Mouse (Mus musculus) liver, embryonic 14.5 days (tissue): Measurements from ENCODE around the gene 4930524J08Rik. TPM values are rescaled to one million over a fixed set of nuclear protein-coding genes. Genes with fewer than 3 reads are reported as not detected.
A peak's percentile ranks its signal among the peaks of the same experiment; 100 is the strongest.

Experiments used
- ATAC-seq: fragments of 200-750 bp; cut with Nextera tagmentation; 2 replicates; pipeline ENCODE4 v1.8.0; 2017; ENCODE audit warnings: moderate number of reproducible peaks, mild to moderate bottlenecking, moderate library complexity; ENCODE audit not compliant: insufficient read depth
- DNase-seq, 3 experiments: peaks; one replicate each; pipeline ENCODE4 v3.0.0-alpha.2; 2012 to 2013; ENCODE audit warnings: low read depth in 3 of 3, low spot score in 3 of 3
- H3K27ac ChIP-seq: fragments of 300-500 bp; sonication (generic); 2 replicates; pipeline ENCODE4 v1.5.1; 2014; ENCODE audit warnings: moderate library complexity, mild to moderate bottlenecking, control low read depth, inconsistent platforms
- H3K27me3 ChIP-seq: fragments of 300-500 bp; sonication (generic); 2 replicates; pipeline ENCODE4 v1.6.1; 2014; ENCODE audit warnings: mild to moderate bottlenecking, low read length, moderate library complexity; ENCODE audit not compliant: control insufficient read depth, insufficient read depth
- H3K36me3 ChIP-seq: fragments of 300-500 bp; sonication (generic); replicated peaks from 2 replicates; pipeline ENCODE4 v1.6.1; 2014; ENCODE audit warnings: low read depth; ENCODE audit not compliant: control insufficient read depth, insufficient read depth
- H3K4me1 ChIP-seq, 2 experiments: fragments of 200-500 bp in 1 of 2; fragments of 300-500 bp in 1 of 2; sonication (generic) in 1 of 2; replicated peaks; 2 replicates each; pipeline ENCODE4 v1.6.1; 2012 to 2014; ENCODE audit warnings: antibody characterized with exemption in 1 of 2, inconsistent platforms in 1 of 2, low read length in 1 of 2; ENCODE audit not compliant: control insufficient read depth in 2 of 2, insufficient read depth in 2 of 2
- H3K4me2 ChIP-seq: fragments of 300-500 bp; sonication (generic); 2 replicates; pipeline ENCODE4 v1.6.1; 2014; ENCODE audit warnings: low read depth, mild to moderate bottlenecking, control low read depth, moderate library complexity
- H3K4me3 ChIP-seq, 2 experiments: fragments of 200-500 bp in 1 of 2; fragments of 300-500 bp in 1 of 2; sonication (generic) in 1 of 2; 2 replicates each; pipeline ENCODE4 v1.5.1; 2012 to 2014; ENCODE audit warnings: low read depth in 2 of 2, low read length in 2 of 2, mild to moderate bottlenecking in 2 of 2, control low read depth in 1 of 2, inconsistent platforms in 1 of 2, moderate library complexity in 1 of 2; ENCODE audit not compliant: insufficient read depth in 1 of 2
- H3K9ac ChIP-seq: fragments of 300-500 bp; sonication (generic); replicated peaks from 2 replicates; pipeline ENCODE4 v1.6.1; 2014; ENCODE audit warnings: mild to moderate bottlenecking, control low read depth, moderate library complexity
- H3K9me3 ChIP-seq: fragments of 300-500 bp; sonication (generic); 2 replicates; pipeline ENCODE4 v1.6.1; 2016; ENCODE audit warnings: low read length, mixed read lengths; ENCODE audit not compliant: control insufficient read depth
- CTCF ChIP-seq: IDR thresholded peaks from 2 replicates; pipeline ENCODE4 v1.5.1; 2016; ENCODE audit warnings: antibody characterized with exemption, low read depth, control low read depth
- EP300 ChIP-seq: IDR thresholded peaks from 2 replicates; pipeline ENCODE4 v1.6.1; 2016; ENCODE audit warnings: antibody characterized with exemption, low read depth
- WGBS: fragments of 180-500 bp; shearing (Covaris S2); extraction: QIAGEN DNeasy Blood & Tissue Kit; methylation state at CpG from one replicate; pipeline ENCODE4 v1.1.7; 2014; ENCODE audit not compliant: insufficient replicate concordance; 5-methylcytosine and 5-hydroxymethylcytosine counted together
- polyA plus RNA-seq, 2 experiments: library from polyadenylated mRNA; depleted of rRNA in 1 of 2; stranded (reverse) in 1 of 2; unstranded in 1 of 2; fragments of >200 nt; fragmentation: Nextera tagmentation in 1 of 2; extraction: Ambion mirVana in 1 of 2; gene quantifications; 2 replicates each; pipeline versions ENCODE4 v1.2.1 to v1.2.3; 2012 to 2014

4930524J08Rik gene
- polyA plus RNA-seq, 2 experiments, result 0.47 to 2.3 TPM

- no peak overlapping the region for H3K4me3 ChIP-seq
- no peaks in the 10 kb centered on the region for H3K9me3 ChIP-seq
- H3K9ac ChIP-seq, result no peak overlapping the region
- no peak for ATAC-seq
- no peaks in the 10 kb centered on the region for H3K27me3 ChIP-seq
- peaks cover 17 to 26% of the 10 kb centered on the region in 2 experiments for H3K4me1 ChIP-seq
- WGBS, result 45% methylated on average over 3 of the region's 3 CpGs
- DNase-seq, result no peak
- no peak overlapping the region for H3K27ac ChIP-seq
- TF ChIP-seq CTCF (peak; percentile 50), EP300 (no peak)
- no peaks in the 10 kb centered on the region for H3K36me3 ChIP-seq
- no peak overlapping the region for H3K4me2 ChIP-seq
These were observed 29.6 kb downstream of the 4930524J08Rik start for GRCm38 (mm10) chr5:100008485-100008884.

DNA sequence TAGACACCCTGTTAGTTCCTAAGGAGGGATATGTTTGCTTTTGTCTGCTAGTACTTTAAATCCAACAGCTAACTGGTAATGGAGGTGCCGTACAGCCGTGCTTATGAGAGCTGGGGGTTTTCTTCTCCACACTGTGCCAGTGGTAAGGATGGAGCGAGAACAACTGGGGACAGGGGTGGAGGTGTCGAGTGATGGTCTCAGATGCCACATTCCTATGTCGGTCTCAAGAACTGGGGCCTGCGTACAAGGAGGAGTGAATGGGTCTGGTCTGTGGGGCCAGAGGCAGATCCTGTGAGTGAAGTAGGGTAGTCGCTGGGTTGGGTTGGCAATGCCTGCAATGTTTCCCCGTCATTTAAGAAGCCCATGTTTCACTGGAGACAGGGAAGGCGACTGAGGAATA is 33.7 kb downstream of the 4930524J08Rik start:
- ATAC-seq, result no peak
- DNase-seq, result no peak
- TF ChIP-seq EP300, result no peak
- no peak for TF ChIP-seq CTCF

GRCm38 (mm10) chr5:100020089-100020488 is 41.2 kb downstream of the 4930524J08Rik start:
- Histone ChIP-seq H3K27ac (no peak overlapping the region), H3K27me3 (no peaks in the 10 kb centered on the region), H3K4me3 (no peak overlapping the region), H3K9ac (no peak overlapping the region), H3K9me3 (no peaks in the 10 kb centered on the region), H3K4me1 (peaks cover 2 to 17% of the 10 kb centered on the region in 2 experiments), H3K4me2 (no peak overlapping the region), H3K36me3 (no peaks in the 10 kb centered on the region)
- TF ChIP-seq CTCF (no peak), EP300 (peak; percentile 29; the same call in 1 of the 2 replicates)
- ATAC-seq, result peak; percentile 83
- no peak for DNase-seq

More for the DNA sequence above, 33.7 kb downstream of the 4930524J08Rik start:
- H3K27ac ChIP-seq, result no peak overlapping the region
- WGBS, result 70% methylated on average over 9 of the region's 9 CpGs
- H3K9me3 ChIP-seq, result no peaks in the 10 kb centered on the region
- no peaks in the 10 kb centered on the region for H3K36me3 ChIP-seq
- H3K4me3 ChIP-seq, result no peak overlapping the region
- H3K9ac ChIP-seq, result no peak overlapping the region
- H3K4me1 ChIP-seq, result 0 out of 4 replicates have a peak, but pooled peaks cover 0 to 2% of the 10 kb centered on the region in 2 experiments
- H3K4me2 ChIP-seq, result no peak overlapping the region
- H3K27me3 ChIP-seq, result no peaks in the 10 kb centered on the region

GRCm38 (mm10) chr5:100024403-100024802 is 45.5 kb downstream of the 4930524J08Rik start:
- no peaks in the 10 kb centered on the region for H3K9me3 ChIP-seq
- no peak for ATAC-seq
- H3K4me3 ChIP-seq, result no peak overlapping the region
- H3K27ac ChIP-seq, result no peak overlapping the region
- no peak overlapping the region for H3K9ac ChIP-seq
- WGBS, result 74% methylated on average over 5 of the region's 5 CpGs
- H3K4me1 ChIP-seq, result peaks cover 5 to 16% of the 10 kb centered on the region in 2 experiments
- DNase-seq, result no peak
- H3K4me2 ChIP-seq, result no peak overlapping the region
- no peaks in the 10 kb centered on the region for H3K27me3 ChIP-seq
- H3K36me3 ChIP-seq, result no peaks in the 10 kb centered on the region
- no peak for TF ChIP-seq CTCF
- TF ChIP-seq EP300, result no peak

DNA sequence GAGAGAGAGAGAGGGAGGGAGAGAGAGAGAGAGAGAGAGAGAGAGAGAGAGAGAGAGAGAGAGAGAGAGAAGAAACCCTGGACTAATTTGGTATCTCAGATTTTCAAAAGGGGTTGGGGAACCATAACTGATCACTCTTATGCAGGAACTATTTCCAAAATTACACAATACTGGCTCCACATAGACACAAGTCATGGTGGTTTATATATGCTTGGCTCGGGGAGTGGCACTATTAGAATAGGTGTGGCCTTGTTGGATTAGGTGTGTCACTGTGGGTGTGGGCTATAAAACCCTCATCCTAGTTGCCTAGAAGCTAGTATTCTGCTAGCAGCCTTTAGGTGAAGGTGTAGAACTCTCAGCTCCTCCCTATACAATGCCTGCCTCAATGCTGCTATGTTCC is 46.0 kb downstream of the 4930524J08Rik start:
- no peak overlapping the region for H3K4me3 ChIP-seq
- H3K36me3 ChIP-seq, result no peaks in the 10 kb centered on the region
- H3K9ac ChIP-seq, result no peak overlapping the region
- 47% methylated on average over 1 of the region's 1 CpGs for WGBS
- H3K27me3 ChIP-seq, result no peaks in the 10 kb centered on the region
- H3K9me3 ChIP-seq, result no peaks in the 10 kb centered on the region
- TF ChIP-seq CTCF, result no peak
- no peak for TF ChIP-seq EP300
- H3K27ac ChIP-seq, result no peak overlapping the region
- peaks cover 5 to 12% of the 10 kb centered on the region in 2 experiments for H3K4me1 ChIP-seq
- ATAC-seq (no peak), DNase-seq (no peak)
- H3K4me2 ChIP-seq, result no peak overlapping the region

Other genes starting within 250 kb of the 4930524J08Rik start
- 1.9 and 2.8 TPM in 2 replicates for gene Rasgef1b, start 250.0 kb upstream of the 4930524J08Rik start, polyA plus RNA-seq (2012; rRNA removed)
- 4.2 and 5.0 TPM in 2 replicates for gene Rasgef1b, start 250.0 kb upstream of the 4930524J08Rik start, polyA plus RNA-seq (2014; fragmentation: Nextera tagmentation; extraction: Ambion mirVana)
- gene Vamp9, start 72.8 kb upstream of the 4930524J08Rik start, polyA plus RNA-seq (2012; rRNA removed), result not detected in 2 replicates
- not detected in 2 replicates for gene Vamp9, start 72.8 kb upstream of the 4930524J08Rik start, polyA plus RNA-seq (2014; fragmentation: Nextera tagmentation; extraction: Ambion mirVana)
- 68.1 and 157 TPM in 2 replicates for gene Hnrnpd, start 123 bp upstream of the 4930524J08Rik start, polyA plus RNA-seq (2012; rRNA removed)
- 62.4 and 64.4 TPM in 2 replicates for gene Hnrnpd, start 123 bp upstream of the 4930524J08Rik start, polyA plus RNA-seq (2014; fragmentation: Nextera tagmentation; extraction: Ambion mirVana)
- gene Hnrnpdl, start 60.6 kb downstream of the 4930524J08Rik start, polyA plus RNA-seq (2012; rRNA removed), result 77.5 and 115 TPM in 2 replicates
- gene Hnrnpdl, start 60.6 kb downstream of the 4930524J08Rik start, polyA plus RNA-seq (2014; fragmentation: Nextera tagmentation; extraction: Ambion mirVana), result 49.2 and 57.2 TPM in 2 replicates
- 9.5 and 14.3 TPM in 2 replicates for gene Enoph1, start 60.9 kb downstream of the 4930524J08Rik start, polyA plus RNA-seq (2012; rRNA removed)
- gene Enoph1, start 60.9 kb downstream of the 4930524J08Rik start, polyA plus RNA-seq (2014; fragmentation: Nextera tagmentation; extraction: Ambion mirVana), result 14.7 and 15.1 TPM in 2 replicates
- gene Tmem150c, start 180.7 kb downstream of the 4930524J08Rik start, polyA plus RNA-seq (2012; rRNA removed), result 0.37 and 0.55 TPM in 2 replicates
- gene Tmem150c, start 180.7 kb downstream of the 4930524J08Rik start, polyA plus RNA-seq (2014; fragmentation: Nextera tagmentation; extraction: Ambion mirVana), result 0.21 and 0.24 TPM in 2 replicates